Mouse (Mus musculus): Measurements from ENCODE around the gene Zfc3h1.

Gene Zfc3h1

GRCm38 (mm10) chr10:115478441-115479141 lies 93.8 kb downstream of the Zfc3h1 start:
- DNase-seq: no peak

All from thymus, postnatal 25 days (tissue).